Mouse (Mus musculus) neural tube, embryonic 13.5 days (tissue): ENCODE results near the gene Fam160a1. TPM values are rescaled to one million over a fixed set of nuclear protein-coding genes. Genes with fewer than 3 reads are reported as not detected.
A peak's percentile ranks its signal among the peaks of the same experiment; 100 is the strongest.

ENCODE experiments used
- ATAC-seq: fragments of 200-750 bp; cut with Nextera tagmentation; 2 replicates; pipeline ENCODE4 v1.8.0; 2017; ENCODE audit warnings: low read depth, mild to moderate bottlenecking, moderate TSS enrichment, moderate library complexity
- H3K27ac ChIP-seq: fragments of 300-500 bp; sonication (generic); replicated peaks from 2 replicates; pipeline ENCODE4 v1.5.1; 2015; ENCODE audit warnings: moderate library complexity, mild to moderate bottlenecking, inconsistent platforms
- H3K27me3 ChIP-seq: fragments of 300-500 bp; sonication (generic); 2 replicates; pipeline ENCODE4 v1.6.1; 2015; ENCODE audit warnings: mild to moderate bottlenecking, inconsistent platforms
- H3K36me3 ChIP-seq: fragments of 300-500 bp; sonication (generic); 2 replicates; pipeline ENCODE4 v1.6.1; 2015; ENCODE audit warnings: mild to moderate bottlenecking, inconsistent platforms
- H3K4me1 ChIP-seq: fragments of 300-500 bp; sonication (generic); replicated peaks from 2 replicates; pipeline ENCODE4 v1.6.1; 2015; ENCODE audit warnings: inconsistent platforms
- H3K4me2 ChIP-seq: fragments of 300-500 bp; sonication (generic); 2 replicates; pipeline ENCODE4 v1.6.1; 2015; ENCODE audit warnings: inconsistent platforms, mild to moderate bottlenecking, moderate library complexity
- H3K4me3 ChIP-seq: fragments of 300-500 bp; sonication (generic); 2 replicates; pipeline ENCODE4 v1.5.1; 2015; ENCODE audit warnings: mild to moderate bottlenecking, inconsistent platforms
- H3K9ac ChIP-seq: fragments of 300-500 bp; sonication (generic); 2 replicates; pipeline ENCODE4 v1.6.1; 2015; ENCODE audit warnings: moderate library complexity, mild to moderate bottlenecking, inconsistent platforms
- H3K9me3 ChIP-seq: fragments of 300-500 bp; sonication (generic); 2 replicates; pipeline ENCODE4 v1.6.1; 2016; ENCODE audit warnings: inconsistent platforms
- WGBS: fragments of 180-500 bp; shearing (Covaris S2); methylation state at CpG from one replicate; pipeline ENCODE4 v1.1.7; 2015; 5-methylcytosine and 5-hydroxymethylcytosine counted together
- polyA plus RNA-seq: library from polyadenylated mRNA; unstranded; fragments of >200 nt; fragmentation: Nextera tagmentation; extraction: Ambion mirVana; gene quantifications from 2 replicates; pipeline ENCODE4 v1.2.1, GENCODE M21; 2015

The Fam160a1 gene
- polyA plus RNA-seq, 1 experiment from 2014 or later, result 0.21 TPM

- 52% methylated on average over 2 of the region's 2 CpGs for whole genome bisulfite sequencing
- H3K4me1 ChIP-seq, result no peaks in the 10 kb centered on the region
Observed at GRCm38 (mm10) chr3:85727171-85727570, 89.9 kb downstream of the Fam160a1 start.

DNA sequence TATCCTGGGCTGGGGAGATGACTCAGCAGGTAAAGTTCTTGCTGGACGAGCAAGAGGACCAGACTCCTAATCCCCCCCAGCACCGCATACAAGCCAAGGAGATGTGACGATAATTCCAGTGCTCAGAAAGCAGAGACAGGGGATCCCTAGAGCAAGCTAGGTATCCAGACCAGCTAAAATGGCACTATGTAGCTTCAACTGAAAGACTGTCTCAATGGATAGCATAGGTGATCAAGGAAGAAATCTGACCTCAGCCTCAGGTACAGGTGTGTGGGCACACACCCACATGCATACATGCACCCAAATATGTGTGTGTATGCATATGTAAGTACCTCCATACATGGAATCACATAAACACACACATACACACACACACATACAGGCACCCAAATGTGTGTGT lies 91.1 kb downstream of the Fam160a1 start:
- H3K36me3 ChIP-seq, result no peaks in the 10 kb centered on the region
- H3K27ac ChIP-seq, result no peak overlapping the region
- 88% methylated on average over 3 of the region's 3 CpGs for WGBS
- no peaks in the 10 kb centered on the region for H3K27me3 ChIP-seq
- no peak for ATAC-seq
- no peaks in the 10 kb centered on the region for H3K9me3 ChIP-seq
- no peak overlapping the region for H3K4me3 ChIP-seq
- no peaks in the 10 kb centered on the region for H3K4me1 ChIP-seq
- no peak overlapping the region for H3K4me2 ChIP-seq
- no peak overlapping the region for H3K9ac ChIP-seq

More at GRCm38 (mm10) chr3:85727171-85727570, 89.9 kb downstream of the Fam160a1 start:
- no peak overlapping the region for H3K4me3 ChIP-seq
- H3K27ac ChIP-seq, result no peak overlapping the region
- H3K36me3 ChIP-seq, result no peaks in the 10 kb centered on the region
- H3K27me3 ChIP-seq, result no peaks in the 10 kb centered on the region
- ATAC-seq, result no peak
- no peak overlapping the region for H3K4me2 ChIP-seq
- no peak overlapping the region for H3K9ac ChIP-seq
- H3K9me3 ChIP-seq, result no peaks in the 10 kb centered on the region

- Histone ChIP-seq H3K9me3 (no peaks in the 10 kb centered on the region), H3K27ac (no peak overlapping the region), H3K9ac (no peak overlapping the region), H3K4me1 (no peaks in the 10 kb centered on the region), H3K4me3 (no peak overlapping the region), H3K36me3 (no peaks in the 10 kb centered on the region), H3K4me2 (no peak overlapping the region), H3K27me3 (no peaks in the 10 kb centered on the region)
- whole genome bisulfite sequencing, result 72% methylated on average over 2 of the region's 2 CpGs
- ATAC-seq, result no peak
Observed at GRCm38 (mm10) chr3:85725110-85725509, 92.0 kb downstream of the Fam160a1 start.

DNA sequence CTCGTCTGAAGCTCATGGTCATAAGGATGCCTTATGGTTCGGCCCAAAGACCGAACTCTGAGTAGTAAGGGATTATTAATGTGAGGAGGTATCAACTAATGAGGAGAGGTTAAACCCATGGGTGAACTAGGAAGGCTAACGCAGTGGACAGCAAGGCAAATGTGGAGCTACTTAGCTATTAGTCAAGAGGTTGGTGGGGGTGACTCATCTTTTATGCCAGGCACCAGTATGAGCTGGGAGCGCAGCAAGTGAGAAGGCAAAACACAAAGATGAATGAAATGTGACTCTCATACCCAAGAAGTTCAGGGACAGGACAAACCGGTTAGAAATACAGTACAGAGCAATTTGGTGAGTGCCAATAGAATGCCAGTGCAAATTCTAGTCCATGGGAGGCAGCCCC lies 94.5 kb downstream of the Fam160a1 start:
- no peak for ATAC-seq
- WGBS, result 89% methylated on average over 6 of the region's 6 CpGs
- Histone ChIP-seq H3K4me3 (no peak overlapping the region), H3K4me2 (no peak overlapping the region), H3K4me1 (no peaks in the 10 kb centered on the region), H3K27ac (no peak overlapping the region), H3K27me3 (no peaks in the 10 kb centered on the region), H3K9ac (no peak overlapping the region), H3K36me3 (no peaks in the 10 kb centered on the region), H3K9me3 (no peaks in the 10 kb centered on the region)

DNA sequence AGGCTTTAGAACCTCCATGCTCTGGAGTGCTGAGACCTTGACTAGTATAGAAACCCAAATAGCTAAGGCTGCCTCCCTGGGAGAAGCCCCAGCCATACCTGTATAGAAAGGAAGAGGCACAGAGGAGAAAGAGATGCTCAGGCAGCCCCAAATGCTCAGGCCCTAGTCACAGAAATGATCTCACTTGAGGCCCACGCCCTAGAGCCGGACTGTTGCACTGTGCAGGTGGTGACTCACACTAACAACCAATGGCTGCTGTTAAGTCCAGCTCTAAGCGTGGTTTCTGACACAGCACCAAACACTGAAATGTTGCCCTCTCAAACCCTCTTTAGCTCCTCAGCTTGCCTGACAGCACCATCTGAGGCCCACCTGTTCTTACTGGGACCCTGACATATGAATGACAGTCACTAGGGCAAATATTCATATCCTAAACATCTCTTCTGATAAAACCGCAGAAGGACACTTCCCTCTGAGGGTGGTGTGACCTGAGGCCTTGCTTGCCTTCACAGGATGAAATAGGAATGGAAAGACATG lies 101.3 kb downstream of the Fam160a1 start:
- ATAC-seq, result no peak

GRCm38 (mm10) chr3:85713936-85714709 lies 103.0 kb downstream of the Fam160a1 start:
- H3K9ac ChIP-seq, result no peak overlapping the region
- H3K36me3 ChIP-seq, result no peaks in the 10 kb centered on the region
- H3K27me3 ChIP-seq, result no peaks in the 10 kb centered on the region
- no peaks in the 10 kb centered on the region for H3K9me3 ChIP-seq
- no peak for ATAC-seq
- no peaks in the 10 kb centered on the region; the same call in 1 of the 2 replicates for H3K4me1 ChIP-seq
- no peak overlapping the region for H3K4me2 ChIP-seq
- WGBS, result 88% methylated on average over 7 of the region's 7 CpGs
- no peak overlapping the region for H3K4me3 ChIP-seq
- no peak overlapping the region for H3K27ac ChIP-seq

More for the DNA sequence above, 101.3 kb downstream of the Fam160a1 start:
- no peaks in the 10 kb centered on the region for H3K27me3 ChIP-seq
- WGBS, result 93% methylated on average over 4 of the region's 4 CpGs
- no peak overlapping the region for H3K27ac ChIP-seq
- no peaks in the 10 kb centered on the region; the same call in 1 of the 2 replicates for H3K4me1 ChIP-seq
- no peak overlapping the region for H3K4me3 ChIP-seq
- no peak overlapping the region for H3K9ac ChIP-seq
- H3K9me3 ChIP-seq, result no peaks in the 10 kb centered on the region
- no peak overlapping the region for H3K4me2 ChIP-seq
- no peaks in the 10 kb centered on the region for H3K36me3 ChIP-seq

DNA sequence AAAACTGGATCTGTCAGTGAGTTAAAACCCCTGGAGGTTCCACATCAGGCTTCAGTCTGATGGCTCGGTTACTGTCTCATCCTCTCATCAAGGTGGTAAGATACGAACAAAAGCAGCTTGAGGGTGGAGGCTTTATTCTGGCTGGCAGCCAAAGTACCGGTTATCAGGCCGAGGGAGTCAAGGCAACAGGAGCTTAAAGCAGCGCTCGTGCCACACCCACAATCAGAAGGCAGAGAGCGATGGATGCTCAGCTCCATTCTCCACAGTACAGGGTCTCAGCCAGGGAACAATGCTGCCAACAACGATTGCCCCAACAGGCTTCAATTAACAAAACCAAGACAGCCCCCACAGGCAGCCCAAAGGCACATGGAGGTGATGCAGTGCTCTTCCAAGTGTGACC lies 106.4 kb downstream of the Fam160a1 start:
- H3K27ac ChIP-seq, result no peak overlapping the region
- H3K4me1 ChIP-seq, result no peaks in the 10 kb centered on the region; the same call in 1 of the 2 replicates
- no peaks in the 10 kb centered on the region for H3K9me3 ChIP-seq
- no peaks in the 10 kb centered on the region for H3K36me3 ChIP-seq
- no peak for ATAC-seq
- no peaks in the 10 kb centered on the region for H3K27me3 ChIP-seq
- H3K9ac ChIP-seq, result no peak overlapping the region
- 53% methylated on average over 8 of the region's 8 CpGs for WGBS
- no peak overlapping the region for H3K4me2 ChIP-seq
- no peak overlapping the region for H3K4me3 ChIP-seq

DNA sequence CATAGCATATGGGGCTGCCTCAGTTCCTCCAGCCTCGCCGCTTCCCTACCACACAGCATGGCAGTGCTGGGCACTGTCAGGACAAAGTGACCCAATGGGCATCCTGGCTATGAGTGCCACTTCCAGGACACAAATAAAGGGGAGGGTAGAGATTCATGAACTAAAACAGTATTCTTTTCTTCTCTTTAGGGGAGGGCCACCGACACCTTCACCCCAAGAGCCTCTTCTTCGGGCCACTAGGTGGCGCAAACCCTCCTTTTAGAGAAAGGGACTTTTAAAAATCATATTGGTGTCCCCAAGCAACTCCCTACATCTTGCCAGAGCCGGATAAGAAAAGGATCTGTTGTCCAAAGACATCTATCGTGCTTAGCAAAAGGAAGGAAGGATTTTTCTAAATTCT lies 109.7 kb downstream of the Fam160a1 start:
- H3K27ac ChIP-seq, result no peak overlapping the region
- H3K9ac ChIP-seq, result no peak overlapping the region
- no peak overlapping the region for H3K4me2 ChIP-seq
- WGBS, result 36% methylated on average over 7 of the region's 7 CpGs
- H3K4me3 ChIP-seq, result no peak overlapping the region
- no peaks in the 10 kb centered on the region for H3K27me3 ChIP-seq
- H3K4me1 ChIP-seq, result peaks cover 5% of the 10 kb centered on the region
- ATAC-seq, result no peak
- H3K36me3 ChIP-seq, result no peaks in the 10 kb centered on the region
- H3K9me3 ChIP-seq, result no peaks in the 10 kb centered on the region

GRCm38 (mm10) chr3:85703141-85703882 lies 113.8 kb downstream of the Fam160a1 start:
- H3K4me2 ChIP-seq, result no peak overlapping the region
- H3K9me3 ChIP-seq, result no peaks in the 10 kb centered on the region
- no peaks in the 10 kb centered on the region for H3K36me3 ChIP-seq
- peak; percentile 19; the same call in 1 of the 2 replicates for ATAC-seq
- H3K4me3 ChIP-seq, result no peak overlapping the region
- no peak overlapping the region for H3K9ac ChIP-seq
- no peaks in the 10 kb centered on the region for H3K27me3 ChIP-seq
- H3K27ac ChIP-seq, result no peak overlapping the region
- WGBS, result 37% methylated on average over 6 of the region's 6 CpGs
- peaks cover 5% of the 10 kb centered on the region for H3K4me1 ChIP-seq

- Histone ChIP-seq H3K9ac (no peak overlapping the region), H3K4me3 (no peak overlapping the region), H3K4me1 (peaks cover 5% of the 10 kb centered on the region), H3K27me3 (no peaks in the 10 kb centered on the region), H3K9me3 (no peaks in the 10 kb centered on the region), H3K36me3 (no peaks in the 10 kb centered on the region), H3K4me2 (no peak overlapping the region), H3K27ac (no peak overlapping the region)
- ATAC-seq, result no peak
- 86% methylated on average over 4 of the region's 4 CpGs for WGBS
Observed at GRCm38 (mm10) chr3:85698496-85698895, 118.6 kb downstream of the Fam160a1 start.

GRCm38 (mm10) chr3:85695056-85695455 lies 122.0 kb downstream of the Fam160a1 start:
- Histone ChIP-seq H3K9ac (no peak overlapping the region), H3K27me3 (no peaks in the 10 kb centered on the region), H3K9me3 (no peaks in the 10 kb centered on the region), H3K4me2 (no peak overlapping the region), H3K36me3 (no peaks in the 10 kb centered on the region), H3K4me1 (no peaks in the 10 kb centered on the region), H3K27ac (no peak overlapping the region), H3K4me3 (no peak overlapping the region)
- 0 out of 2 replicates have a peak, but pooled peaks have one; percentile 27 for ATAC-seq
- WGBS, result 41% methylated on average over 3 of the region's 3 CpGs

- H3K9ac ChIP-seq, result no peak overlapping the region
- no peak overlapping the region for H3K4me3 ChIP-seq
- 49% methylated on average over 3 of the region's 3 CpGs for WGBS
- H3K4me2 ChIP-seq, result no peak overlapping the region
- no peaks in the 10 kb centered on the region for H3K27me3 ChIP-seq
- no peaks in the 10 kb centered on the region for H3K4me1 ChIP-seq
- H3K9me3 ChIP-seq, result no peaks in the 10 kb centered on the region
- H3K36me3 ChIP-seq, result no peaks in the 10 kb centered on the region
- no peak overlapping the region for H3K27ac ChIP-seq
- no peak for ATAC-seq
Observed at GRCm38 (mm10) chr3:85693013-85693412, 124.1 kb downstream of the Fam160a1 start.
